Mouse (Mus musculus) Patski (cell line): ENCODE data around the gene Crtac1. TPM values are rescaled to one million over a fixed set of nuclear protein-coding genes. Genes with fewer than 3 reads are reported as not detected.

Experiments
- ATAC-seq: fragments of 100-300 bp; one replicate; pipeline ENCODE4 v1.8.0; 2021
- CTCF ChIA-PET: fragments of 350-600 bp; sonication (Branson Sonifier 250); formaldehyde crosslinking; loops from one replicate; lab custom pipeline; 2022; ENCODE audit warnings: inconsistent platforms; lab: Charles Lee
- POLR2A ChIA-PET: fragments of 350-600 bp; sonication (Branson Sonifier 250); formaldehyde crosslinking; loops from one replicate; lab custom pipeline; 2022; ENCODE audit warnings: antibody characterized with exemption, inconsistent platforms; lab: Charles Lee
- DNase-seq: peaks from one replicate; pipeline ENCODE4 v3.0.0-alpha.2; 2011; ENCODE audit warnings: low read depth, low spot score
- H3K27me3 ChIP-seq: fragments of 371-371 bp; one replicate; pipeline ENCODE4 v1.5.1; 2021
- CTCF ChIP-seq: fragments of 100-300 bp; IDR thresholded peaks from one replicate; pipeline ENCODE4 v1.5.1; 2021
- in situ Hi-C: fragments of 300-500 bp; cut with MboI; formaldehyde crosslinking; loops from 3 replicates; pipeline ENCODE4 v1.11.1; 2018; ENCODE audit warnings: low pct_unique_long_range_greater_than_20kb, mixed read lengths
- polyA plus RNA-seq: library from polyadenylated mRNA; unstranded; gene quantifications from one replicate; pipeline ENCODE4 v1.2.3, GENCODE M21; 2021

The Crtac1 gene
- polyA plus RNA-seq, 1 experiment from 2014 or later = 15.3 TPM

DNA sequence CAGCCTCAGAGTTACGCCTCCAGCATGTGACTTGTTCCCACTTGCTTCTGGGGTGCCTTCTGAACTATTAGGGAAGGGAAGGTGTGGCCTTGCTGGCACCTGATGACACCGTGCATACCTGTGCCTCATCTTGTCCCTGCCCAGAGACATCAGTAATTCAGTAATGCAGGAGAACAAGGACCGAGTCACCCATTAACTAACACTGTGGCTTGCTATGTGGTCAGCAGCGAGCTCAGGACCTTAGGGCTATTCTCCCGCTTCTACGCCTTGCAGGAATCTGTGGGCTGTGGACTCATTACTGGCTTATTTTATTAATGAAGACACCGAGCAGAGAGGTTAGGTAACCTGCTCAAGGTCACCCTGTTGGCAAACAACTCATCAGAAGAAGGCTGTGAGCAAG lies 21.0 kb upstream of the Crtac1 start:
- TF ChIP-seq CTCF = no peak
- DNase-seq = peak; percentile 69
- ATAC-seq = peak; percentile 92
- H3K27me3 ChIP-seq = no peaks in the 10 kb centered on the region
- in situ Hi-C loops = no loop called here
- POLR2A ChIA-PET = interaction anchor here (1.4 kb wide), 1 partner anchor 22 kb away, joined by 3 read pairs; no protein-coding TSS in a partner anchor
- CTCF ChIA-PET = interaction anchor here (3.0 to 4.3 kb wide), 2 partner anchors 9 to 13 kb away, joined by 11 to 28 read pairs; no protein-coding TSS in a partner anchor

DNA sequence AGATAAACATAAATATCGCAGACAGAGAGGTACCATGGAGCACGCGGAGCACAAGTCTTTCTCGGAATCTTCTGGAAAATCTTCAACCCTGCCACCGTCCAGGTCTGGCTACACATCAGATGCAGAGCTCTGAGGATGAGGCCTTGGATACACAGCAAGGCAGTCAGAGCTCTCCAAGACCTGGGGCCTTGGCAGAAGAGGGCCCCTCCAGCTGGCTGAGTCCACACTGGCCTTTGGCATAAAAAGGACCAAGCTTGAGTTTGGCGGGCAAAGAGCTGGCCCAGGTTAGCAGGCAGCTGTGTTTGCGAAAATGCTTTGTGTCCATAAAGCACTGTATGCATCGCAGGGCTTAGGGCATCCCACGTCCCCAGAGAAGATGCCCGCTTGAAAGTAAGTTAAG lies 17.0 kb upstream of the Crtac1 start:
- H3K27me3 ChIP-seq = no peaks in the 10 kb centered on the region
- in situ Hi-C loops = no loop called here
- DNase-seq = no peak
- TF ChIP-seq CTCF = no peak
- ATAC-seq = no peak
- ChIA-PET CTCF (interaction anchor here (1.0 to 1.5 kb wide), 2 partner anchors 13 to 16 kb away, joined by 3 to 4 read pairs; partner anchors contain the start of gene Crtac1), POLR2A (interaction anchor here (0.7 to 1.0 kb wide), 2 partner anchors 24 to 364 kb away, joined by 4 read pairs; no protein-coding TSS in a partner anchor)

DNA sequence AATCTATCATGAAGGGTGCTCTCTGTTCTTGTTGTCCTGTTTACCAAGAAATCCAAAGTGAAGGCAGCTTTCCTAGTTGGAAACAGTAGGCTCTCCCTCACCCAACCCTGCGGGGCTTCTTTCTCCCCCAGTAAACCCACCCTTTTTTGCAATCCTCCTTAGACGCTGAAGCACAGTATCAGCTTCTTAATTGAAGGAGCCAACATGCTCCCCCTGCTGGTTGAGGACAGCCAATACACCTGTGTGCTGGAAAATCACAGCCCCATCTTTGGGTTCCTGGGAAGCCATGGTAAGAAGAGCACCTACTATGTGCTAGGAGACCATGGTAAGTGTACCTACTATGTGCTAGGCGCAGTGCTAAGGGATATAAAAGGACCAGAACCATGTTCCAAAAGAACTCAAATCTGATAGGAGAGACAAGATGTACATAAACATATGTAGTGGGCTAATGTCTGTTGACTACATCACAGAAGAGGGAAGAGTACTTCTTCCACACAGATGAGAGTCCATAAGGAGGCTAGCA lies 12.4 kb upstream of the Crtac1 start:
- ATAC-seq (no peak), DNase-seq (no peak)
- ChIA-PET CTCF (interaction anchor here (0.7 to 4.8 kb wide), 16 partner anchors 9 to 216 kb away, joined by 3 to 28 read pairs (median 4); partner anchors contain the start of gene Crtac1), POLR2A (no interaction called here)
- in situ Hi-C loops = no loop called here
- H3K27me3 ChIP-seq = no peaks in the 10 kb centered on the region
- peak; percentile 95 for TF ChIP-seq CTCF

DNA sequence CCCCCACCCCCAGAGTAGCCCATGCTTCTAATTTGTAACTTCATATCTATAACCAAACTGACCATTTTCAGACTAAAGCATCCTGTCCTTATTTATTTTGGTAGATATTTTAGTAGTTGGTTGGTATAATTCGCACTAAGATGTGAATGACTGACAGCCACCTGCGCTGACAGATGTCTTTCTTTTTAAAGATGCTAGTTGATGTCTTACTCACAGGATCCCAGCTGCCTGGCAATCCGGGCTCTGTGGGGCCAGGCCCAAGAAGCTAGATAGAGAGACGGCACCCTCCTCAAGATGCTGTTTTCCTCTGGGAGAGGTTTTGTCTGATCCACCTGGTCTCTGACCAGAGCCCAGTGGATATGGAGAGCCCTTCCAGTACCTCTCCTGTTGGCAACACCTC lies 11.7 kb upstream of the Crtac1 start:
- no peak for DNase-seq
- in situ Hi-C loops = no loop called here
- TF ChIP-seq CTCF = no peak
- no peaks in the 10 kb centered on the region for H3K27me3 ChIP-seq
- ATAC-seq = no peak
- ChIA-PET CTCF (interaction anchor here (0.7 to 4.8 kb wide), 13 partner anchors 8 to 216 kb away, joined by 3 to 28 read pairs (median 4); partner anchors contain the start of gene Crtac1), POLR2A (interaction anchor here (0.9 to 1.2 kb wide), 2 partner anchors 11 to 75 kb away, joined by 3 to 4 read pairs; partner anchors contain the start of gene R3hcc1l)

DNA sequence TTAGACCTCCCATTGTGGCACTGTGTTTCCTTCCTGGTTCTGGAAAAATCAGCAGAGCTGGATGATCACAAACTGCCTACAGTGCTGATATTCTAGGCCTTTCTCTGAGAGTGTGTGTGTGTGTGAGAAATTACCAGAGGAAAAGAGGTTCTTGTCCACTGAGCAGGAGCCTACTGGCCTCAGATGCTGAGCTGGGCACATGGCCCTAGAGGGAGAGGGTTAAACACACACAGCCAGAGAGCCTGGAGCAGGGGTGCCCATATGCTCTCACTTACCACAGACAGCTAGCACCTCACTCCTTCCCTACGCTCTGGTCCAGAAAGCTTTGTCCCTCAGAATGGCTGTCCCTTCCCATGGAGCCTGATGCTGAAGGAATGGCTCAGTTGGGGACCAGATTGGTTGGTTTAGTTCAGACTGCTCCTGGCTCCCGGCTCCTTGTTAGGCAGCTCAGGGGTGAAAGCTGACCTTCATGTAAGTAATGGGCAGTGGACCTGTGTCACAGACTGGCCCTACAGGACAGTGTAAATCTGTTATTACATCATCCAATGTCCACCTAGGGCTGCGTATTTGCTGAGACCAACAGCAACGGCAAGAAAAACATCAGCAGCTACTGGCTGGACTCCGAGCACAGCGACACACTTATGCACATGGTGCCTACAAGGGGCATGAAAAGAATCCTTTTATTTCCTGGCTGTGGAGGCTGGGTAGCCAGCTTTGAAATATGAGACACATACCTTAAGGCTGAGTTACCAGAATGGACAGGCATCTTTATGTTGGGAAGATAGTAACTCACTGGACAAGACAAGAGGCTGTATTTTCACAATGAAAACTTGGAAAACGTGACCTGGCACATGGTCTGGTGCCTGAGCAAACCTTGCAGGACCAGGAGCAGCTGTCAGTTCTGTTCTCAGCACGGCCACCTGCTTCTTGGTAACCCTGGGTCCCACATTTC lies 10.9 kb upstream of the Crtac1 start:
- ChIA-PET CTCF (interaction anchor here (0.8 to 4.8 kb wide), 4 partner anchors 10 to 125 kb away, joined by 3 to 28 read pairs (median 4); no protein-coding TSS in a partner anchor), POLR2A (interaction anchor here (0.5 to 1.2 kb wide), 4 partner anchors 10 to 1943 kb away, joined by 3 to 5 read pairs (median 4); partner anchors contain the start of gene R3hcc1l)
- TF ChIP-seq CTCF = peak; percentile 11
- in situ Hi-C loops = no loop called here
- H3K27me3 ChIP-seq = no peaks in the 10 kb centered on the region
- no peak for DNase-seq
- peak; percentile 68 for ATAC-seq

DNA sequence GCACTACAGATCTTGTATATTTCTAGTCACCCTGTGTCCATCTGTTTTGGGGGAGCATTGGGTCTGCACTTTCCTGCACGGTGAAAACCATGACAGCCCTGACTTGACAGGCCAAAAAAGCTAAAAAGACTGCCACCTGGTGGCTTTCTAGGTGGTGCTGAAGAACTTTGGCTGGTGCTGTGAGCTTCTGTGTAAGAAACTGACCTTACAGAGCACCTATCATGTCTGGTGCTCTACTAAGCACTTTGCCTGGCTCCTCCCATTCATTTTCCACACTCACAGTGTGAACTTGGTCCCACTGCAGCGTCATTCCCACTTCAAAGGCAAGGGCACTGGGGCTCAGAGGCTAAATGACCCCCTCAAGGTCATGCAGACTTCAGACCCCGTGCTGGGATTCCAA lies 8.5 kb upstream of the Crtac1 start:
- ChIA-PET CTCF (interaction anchor here (1.4 to 3.1 kb wide), 3 partner anchors 10 to 124 kb away, joined by 7 to 11 read pairs (median 10); no protein-coding TSS in a partner anchor), POLR2A (no interaction called here)
- H3K27me3 ChIP-seq = peaks cover 7% of the 10 kb centered on the region
- in situ Hi-C loops = no loop called here
- peak; percentile 40 for TF ChIP-seq CTCF
- no peak for ATAC-seq
- no peak for DNase-seq

DNA sequence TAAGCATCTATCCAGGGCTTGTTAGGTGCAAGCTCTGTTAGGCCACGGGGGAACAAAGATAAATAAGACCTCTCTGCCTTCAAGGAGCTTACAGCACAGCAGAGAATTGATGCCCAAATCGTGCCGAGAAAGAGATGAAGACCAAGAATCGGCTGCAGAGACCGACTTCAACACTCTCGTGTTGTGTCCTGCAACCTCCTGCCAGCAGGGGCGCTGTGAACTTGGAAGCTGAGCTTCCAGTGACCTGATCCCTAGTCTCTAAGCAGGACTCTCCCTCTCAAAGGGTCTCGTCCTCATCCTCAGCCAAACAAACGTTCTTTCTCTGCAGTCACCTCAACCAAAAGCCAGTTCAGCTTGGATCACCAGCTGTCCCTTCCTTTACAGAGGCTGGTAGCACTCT lies 7.8 kb upstream of the Crtac1 start:
- peaks cover 13% of the 10 kb centered on the region for H3K27me3 ChIP-seq
- DNase-seq (no peak), ATAC-seq (no peak)
- CTCF ChIA-PET = interaction anchor here (1.4 to 3.1 kb wide), 4 partner anchors 9 to 123 kb away, joined by 4 to 11 read pairs (median 8); no protein-coding TSS in a partner anchor
- TF ChIP-seq CTCF = peak; percentile 52
- in situ Hi-C loops = no loop called here
- POLR2A ChIA-PET = no interaction called here

DNA sequence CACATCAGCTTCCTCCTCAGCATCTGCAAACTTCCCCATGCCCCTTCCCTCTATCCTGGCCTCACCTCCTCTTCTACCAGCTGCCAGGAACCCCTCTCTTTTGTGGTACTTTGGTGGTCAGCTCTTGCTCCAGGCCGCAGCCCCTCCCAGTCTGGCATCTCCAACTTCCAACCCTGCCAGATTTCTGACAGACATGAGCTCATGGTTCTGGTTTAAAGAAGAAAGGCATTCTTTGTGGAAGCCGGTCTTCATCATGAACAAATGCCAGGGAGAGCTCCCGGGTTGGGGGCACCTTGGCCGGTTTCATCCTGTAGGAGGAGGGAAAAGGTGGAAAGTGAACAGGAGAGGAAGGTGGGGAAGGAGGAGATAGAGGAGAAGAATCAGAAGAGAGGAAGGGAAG lies 4.0 kb upstream of the Crtac1 start:
- H3K27me3 ChIP-seq = peaks cover 44% of the 10 kb centered on the region
- CTCF ChIA-PET = interaction anchor here (0.7 to 1.4 kb wide), 3 partner anchors 8 to 44 kb away, joined by 3 to 4 read pairs (median 3); no protein-coding TSS in a partner anchor
- in situ Hi-C loops = no loop called here
- no peak for TF ChIP-seq CTCF
- no peak for ATAC-seq
- POLR2A ChIA-PET = interaction anchor here (0.7 kb wide), 1 partner anchor 154 kb away, joined by 3 read pairs; no protein-coding TSS in a partner anchor
- DNase-seq = no peak

DNA sequence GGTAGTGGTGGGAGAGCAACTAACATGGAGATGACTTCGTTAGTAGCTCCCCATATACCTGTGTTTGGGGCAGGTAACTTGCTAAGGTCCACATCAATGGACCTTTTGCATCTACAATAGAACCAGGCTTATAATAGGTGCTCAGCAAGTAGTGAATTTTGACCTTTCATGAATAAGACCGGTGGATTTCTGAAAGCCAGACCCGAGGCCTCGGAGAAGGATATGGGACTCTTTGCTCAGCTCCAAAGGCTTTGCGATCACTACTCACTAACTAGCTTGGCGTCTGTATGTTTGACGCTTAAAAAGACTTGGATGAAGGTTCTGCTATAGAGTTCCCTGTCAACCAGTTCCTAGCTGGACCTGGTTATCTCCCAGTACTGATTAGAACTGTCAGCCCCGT lies 1.2 kb upstream of the Crtac1 start:
- in situ Hi-C loops = no loop called here
- POLR2A ChIA-PET = interaction anchor here (1.4 kb wide), 1 partner anchor 10 kb away, joined by 4 read pairs; no protein-coding TSS in a partner anchor

DNA sequence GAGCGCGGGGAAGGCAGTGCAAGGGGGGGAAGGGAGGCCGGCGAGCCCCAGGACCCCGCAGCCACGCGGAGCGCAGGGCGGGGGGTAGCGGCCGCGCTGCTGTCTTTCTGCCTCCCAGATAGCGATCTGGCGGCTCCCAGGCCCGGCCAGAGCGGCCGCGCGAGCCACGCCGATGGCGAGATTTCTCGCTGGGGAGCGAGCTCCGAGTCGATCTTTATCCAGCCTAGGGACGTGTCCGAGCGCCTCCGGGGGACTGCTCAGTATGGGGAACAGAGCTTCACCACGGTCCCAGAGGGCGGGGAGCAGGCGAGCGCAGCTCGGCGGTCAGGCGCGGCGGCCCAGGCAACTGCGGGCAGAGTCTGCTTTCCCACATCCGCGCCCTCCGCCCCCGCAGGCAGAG lies 608 bp upstream of the Crtac1 start:
- ChIA-PET POLR2A (interaction anchor here (1.4 kb wide), 1 partner anchor 11 kb away, joined by 4 read pairs; no protein-coding TSS in a partner anchor), CTCF (interaction anchor here (0.6 to 3.6 kb wide), 4 partner anchors 11 to 53 kb away, joined by 3 to 11 read pairs (median 4); no protein-coding TSS in a partner anchor)
- ATAC-seq (peak; percentile 25), DNase-seq (no peak)
- peaks cover 75% of the 10 kb centered on the region for H3K27me3 ChIP-seq
- in situ Hi-C loops = no loop called here
- no peak for TF ChIP-seq CTCF

More for the DNA sequence above, 1.2 kb upstream of the Crtac1 start:
- peaks cover 71% of the 10 kb centered on the region for H3K27me3 ChIP-seq
- DNase-seq (no peak), ATAC-seq (no peak)
- no peak for TF ChIP-seq CTCF
- CTCF ChIA-PET = interaction anchor here (0.9 to 3.6 kb wide), 3 partner anchors 11 to 53 kb away, joined by 3 to 11 read pairs (median 4); no protein-coding TSS in a partner anchor
